ENCODE assay signal across 13 mouse cellular contexts in the genomic region with DNA sequence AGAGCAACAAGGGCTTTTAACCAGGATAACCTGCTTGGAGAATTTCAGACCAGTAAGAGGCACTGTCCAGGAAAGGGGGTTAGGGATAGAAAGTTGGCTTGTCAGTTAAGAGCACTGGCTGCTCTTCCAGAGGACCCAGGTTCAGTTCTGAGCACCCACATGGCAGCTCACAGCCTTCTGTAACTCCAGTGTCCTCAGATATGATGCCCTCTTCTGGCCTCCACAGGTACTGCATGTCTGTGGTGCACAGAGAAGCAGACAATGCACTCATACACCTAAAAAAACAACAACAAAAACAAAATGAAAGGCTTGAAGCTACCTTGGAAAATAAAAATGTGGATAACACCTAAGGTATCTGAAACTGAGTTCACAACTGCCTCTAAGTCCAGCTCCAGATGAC.
DNase-seq lines count a peak whose midpoint lies in the region; ATAC-seq and TF ChIP-seq lines count a peak whose summit lies in the region.
"Had no signal": no experiment of that assay in that cellular context is flagged by ENCODE, and none has a peak within 500 bp of the region (broad histone marks: within the 10 kb centered on the region; RNA-seq: fewer than 3 reads in every experiment).

No protein-coding gene starts in this region.

- TF ChIP-seq CTCF in kidney, postnatal 0 days (IDR thresholded peaks at IDR 0.05; ENCODE audit: low read depth): peak; percentile 56
- peak; percentile 58; the same call in 1 of the 2 replicates for TF ChIP-seq CTCF in testis, adult 2 months (IDR thresholded peaks at IDR 0.05; ENCODE audit: control insufficient read depth, insufficient read depth, insufficient replicate concordance, low read depth, low read length)
- peak; percentile 41 for TF ChIP-seq CTCF in bone marrow macrophage, adult 2 months (IDR thresholded peaks at IDR 0.05; ENCODE audit: low read depth, low read length)
- peak; percentile 62 for TF ChIP-seq CTCF in stomach, postnatal 0 days (IDR thresholded peaks at IDR 0.05; ENCODE audit: low read depth)

- H3K9me3 ChIP-seq in kidney, postnatal 0 days (replicated peaks; ENCODE audit: low read length): no peaks in the 10 kb centered on the region
- H3K9me3 ChIP-seq in stomach, postnatal 0 days (ENCODE audit: control insufficient read depth, low read length): no peaks in the 10 kb centered on the region
- H3K9me3 ChIP-seq: heart, embryonic 12.5 days; limb, embryonic 15.5 days; midbrain, embryonic 13.5 days; neural tube, embryonic 13.5 days had no signal

- peaks cover 22% of the 10 kb centered on the region for H3K4me1 ChIP-seq in kidney, postnatal 0 days (replicated peaks; ENCODE audit: insufficient read depth, low read length)
- H3K4me1 ChIP-seq in testis, adult 2 months (ENCODE audit: control insufficient read depth, insufficient read depth, low read length): no peaks in the 10 kb centered on the region; the same call in 1 of the 2 replicates
- no peaks in the 10 kb centered on the region for H3K4me1 ChIP-seq in bone marrow macrophage, adult 2 months (ENCODE audit: control insufficient read depth, insufficient read depth, low read length)
- no peaks in the 10 kb centered on the region for H3K4me1 ChIP-seq in stomach, postnatal 0 days (replicated peaks; ENCODE audit: control insufficient read depth, insufficient read depth)

- TF ChIP-seq POLR2A in testis, adult 2 months (IDR thresholded peaks at IDR 0.05; ENCODE audit: control insufficient read depth, low read depth, low read length): no peak
- no peak for TF ChIP-seq POLR2A in bone marrow macrophage, adult 2 months (IDR thresholded peaks at IDR 0.05; ENCODE audit: borderline replicate concordance, low read depth, low read length)

- no peak overlapping the region for H3K27ac ChIP-seq in kidney, postnatal 0 days
- no peak overlapping the region for H3K27ac ChIP-seq in testis, adult 2 months (ENCODE audit: control insufficient read depth, insufficient read depth, low read depth, low read length)
- no peak overlapping the region for H3K27ac ChIP-seq in bone marrow macrophage, adult 2 months (ENCODE audit: insufficient read depth, low read depth, low read length)
- H3K27ac ChIP-seq in stomach, postnatal 0 days (replicated peaks): no peak overlapping the region
- H3K27ac ChIP-seq: limb, embryonic 15.5 days; midbrain, embryonic 13.5 days; neural tube, embryonic 13.5 days had no signal

- no peaks in the 10 kb centered on the region for H3K36me3 ChIP-seq in kidney, postnatal 0 days (ENCODE audit: insufficient read depth, low read length)
- H3K36me3 ChIP-seq in testis, adult 2 months (ENCODE audit: control insufficient read depth, insufficient read depth, low read length): no peaks in the 10 kb centered on the region
- no peaks in the 10 kb centered on the region for H3K36me3 ChIP-seq in stomach, postnatal 0 days (ENCODE audit: control insufficient read depth, insufficient read depth, low read length)
- H3K36me3 ChIP-seq: heart, embryonic 12.5 days; limb, embryonic 15.5 days; midbrain, embryonic 13.5 days; neural tube, embryonic 13.5 days had no signal

- no peak overlapping the region for H3K9ac ChIP-seq in kidney, postnatal 0 days (ENCODE audit: low read depth, low read length)
- H3K9ac ChIP-seq in stomach, postnatal 0 days (ENCODE audit: low read length): no peak overlapping the region
- H3K9ac ChIP-seq: heart, embryonic 12.5 days; limb, embryonic 15.5 days; midbrain, embryonic 13.5 days; neural tube, embryonic 13.5 days had no signal

- no peak overlapping the region for H3K4me3 ChIP-seq in kidney, postnatal 0 days (replicated peaks; ENCODE audit: low read depth, low read length)
- no peak overlapping the region for H3K4me3 ChIP-seq in testis, adult 2 months (ENCODE audit: control insufficient read depth, low read depth, low read length)
- H3K4me3 ChIP-seq in bone marrow macrophage, adult 2 months (ENCODE audit: insufficient read depth, low read length): no peak overlapping the region
- H3K4me3 ChIP-seq in stomach, postnatal 0 days (ENCODE audit: low read depth, low read length): no peak overlapping the region
- H3K4me3 ChIP-seq: erythroblast, embryonic 14.5 days; heart, embryonic 12.5 days; limb, embryonic 15.5 days; midbrain, embryonic 13.5 days; neural tube, embryonic 13.5 days had no signal

- ATAC-seq in kidney, postnatal 0 days (replicated peaks; ENCODE audit: low FRiP score, low read depth): no peak
- ATAC-seq in stomach, postnatal 0 days (ENCODE audit: low FRiP score, low TSS enrichment): no peak
- no peak for ATAC-seq in inflammation-experienced regulatory T-cells, adult 6 months
- ATAC-seq: midbrain, embryonic 13.5 days had no signal

- TF ChIP-seq EP300 in stomach, postnatal 0 days (optimal IDR thresholded peaks at IDR 0.05): no peak

- DNase-seq in kidney, postnatal 0 days (ENCODE audit: low spot score): no peak
- no peak for DNase-seq in kidney, adult 11 months
- no peak for DNase-seq in testis, postnatal 14 days (ENCODE audit: low spot score)
- DNase-seq in stomach, postnatal 0 days (ENCODE audit: low spot score): no peak
- no peak for DNase-seq in right cerebral cortex, adult 2 months (ENCODE audit: low spot score in 2 of 2)

- no peaks in the 10 kb centered on the region for H3K27me3 ChIP-seq in kidney, postnatal 0 days (ENCODE audit: insufficient read depth, low read length)
- H3K27me3 ChIP-seq in testis, adult 2 months (ENCODE audit: control insufficient read depth, insufficient read depth, low read length): no peaks in the 10 kb centered on the region
- H3K27me3 ChIP-seq in stomach, postnatal 0 days (ENCODE audit: control insufficient read depth, insufficient read depth, low read length): no peaks in the 10 kb centered on the region
- H3K27me3 ChIP-seq: heart, embryonic 12.5 days; limb, embryonic 15.5 days; midbrain, embryonic 13.5 days; neural tube, embryonic 13.5 days had no signal

- no peak overlapping the region for H3K4me2 ChIP-seq in kidney, postnatal 0 days (ENCODE audit: low read length)
- no peak overlapping the region for H3K4me2 ChIP-seq in stomach, postnatal 0 days (replicated peaks; ENCODE audit: low read depth)
- H3K4me2 ChIP-seq: heart, embryonic 12.5 days; limb, embryonic 15.5 days; midbrain, embryonic 13.5 days; neural tube, embryonic 13.5 days had no signal
